Mouse (Mus musculus): ENCODE results near the gene Kcnab2.

Gene Kcnab2

DNA sequence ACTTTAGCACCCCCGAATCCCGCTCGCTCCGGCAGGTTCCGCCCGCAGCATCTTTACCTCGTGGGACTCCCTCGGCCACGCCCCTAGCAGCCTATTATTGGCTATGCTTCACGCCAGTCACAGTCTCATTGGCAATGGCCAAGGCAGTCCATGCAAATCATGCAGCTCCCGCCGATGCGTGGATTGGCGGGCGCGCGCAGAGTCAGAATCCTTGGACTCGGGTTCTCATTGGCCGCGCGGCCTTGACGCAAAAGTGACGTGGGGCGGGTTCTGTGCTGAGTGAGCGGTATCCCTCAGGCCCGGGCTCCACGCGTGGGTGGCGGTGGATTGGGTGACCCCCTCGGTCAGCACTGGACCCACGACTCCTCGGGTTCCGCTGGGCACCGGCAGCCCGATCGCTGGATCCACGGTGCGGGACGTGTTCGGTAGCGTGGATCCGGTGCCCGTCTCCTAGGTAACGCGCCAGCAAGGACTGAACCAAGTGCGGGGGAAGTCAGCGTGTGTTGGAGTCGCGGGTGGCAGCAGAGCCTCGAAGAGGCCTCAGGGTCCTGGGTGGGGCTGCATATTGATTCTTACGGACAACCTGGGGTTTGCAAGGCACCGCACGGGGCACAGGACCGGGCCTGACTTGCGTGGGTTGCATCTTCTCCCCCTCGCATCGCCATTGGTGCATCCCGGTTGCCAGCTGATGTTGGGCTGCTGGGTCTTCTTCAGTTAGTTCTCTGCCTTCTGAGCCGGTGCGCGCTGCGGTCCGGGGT is at the start of gene Kcnab2:
TSS of gene Kcnab2 (minus strand) at position 406 of the 758 bp plus-strand sequence.
- DNase-seq, result peak; percentile 100

DNA sequence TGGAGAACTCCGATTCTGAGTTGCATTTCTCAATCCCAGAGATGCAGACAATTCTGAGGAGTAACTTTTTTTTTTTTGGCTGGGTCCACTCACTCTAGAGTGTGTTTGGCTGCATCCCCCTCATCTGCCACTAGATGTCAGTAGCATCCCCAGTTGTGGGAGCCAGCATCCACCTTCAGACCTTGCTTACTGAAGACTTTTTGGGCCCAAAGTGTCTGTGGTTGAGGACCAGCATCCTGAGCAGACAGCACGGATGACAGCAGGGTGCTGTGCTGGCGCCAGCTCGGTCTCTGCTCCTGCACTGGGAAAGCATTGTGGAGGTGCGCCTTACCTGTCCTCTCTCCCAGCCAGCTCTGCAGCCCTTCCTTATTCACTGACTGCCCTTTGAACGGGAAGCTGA is 42.4 kb upstream of the Kcnab2 start:
- DNase-seq, result peak; percentile 61

DNA sequence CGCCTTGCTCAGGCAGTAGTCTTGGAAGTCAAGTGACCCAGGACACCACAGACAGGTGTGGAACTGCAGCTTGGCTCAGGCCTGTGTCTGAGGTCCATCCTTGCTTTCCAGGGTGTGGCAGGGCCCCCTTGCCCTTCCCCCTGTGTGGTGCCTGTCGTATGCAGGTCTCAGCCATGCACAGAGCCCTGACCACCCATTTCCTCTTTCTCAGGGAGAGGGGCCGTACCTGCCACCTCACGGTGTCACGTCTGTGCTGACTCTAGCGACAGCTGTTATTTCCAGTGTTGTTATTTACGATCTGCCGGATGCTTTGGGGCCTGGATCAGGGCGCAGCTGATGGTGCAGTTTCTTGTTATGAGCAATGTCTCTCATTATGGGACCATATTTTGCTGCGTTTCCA is 41.4 kb upstream of the Kcnab2 start:
- no peak for DNase-seq

DNA sequence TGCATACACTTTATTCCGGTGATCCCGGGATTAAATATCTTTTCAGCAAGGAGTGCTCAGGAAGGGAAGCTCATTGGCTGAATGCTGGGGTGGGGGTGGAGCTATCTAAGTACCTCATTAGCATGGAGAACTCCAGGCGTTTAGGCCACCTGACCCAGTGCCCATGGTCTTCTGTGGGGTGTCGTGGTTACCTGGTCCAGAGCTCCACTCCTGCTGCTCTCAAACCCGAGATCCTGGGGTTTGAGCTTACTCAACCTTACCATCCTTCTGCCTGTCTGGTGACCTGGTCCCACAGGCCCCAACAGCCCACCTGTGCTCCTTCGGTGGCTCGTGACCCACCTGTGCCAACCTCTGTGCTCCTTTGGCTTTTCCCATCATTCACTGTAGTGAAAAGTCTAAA is 37.2 kb upstream of the Kcnab2 start:
- DNase-seq, result no peak

DNA sequence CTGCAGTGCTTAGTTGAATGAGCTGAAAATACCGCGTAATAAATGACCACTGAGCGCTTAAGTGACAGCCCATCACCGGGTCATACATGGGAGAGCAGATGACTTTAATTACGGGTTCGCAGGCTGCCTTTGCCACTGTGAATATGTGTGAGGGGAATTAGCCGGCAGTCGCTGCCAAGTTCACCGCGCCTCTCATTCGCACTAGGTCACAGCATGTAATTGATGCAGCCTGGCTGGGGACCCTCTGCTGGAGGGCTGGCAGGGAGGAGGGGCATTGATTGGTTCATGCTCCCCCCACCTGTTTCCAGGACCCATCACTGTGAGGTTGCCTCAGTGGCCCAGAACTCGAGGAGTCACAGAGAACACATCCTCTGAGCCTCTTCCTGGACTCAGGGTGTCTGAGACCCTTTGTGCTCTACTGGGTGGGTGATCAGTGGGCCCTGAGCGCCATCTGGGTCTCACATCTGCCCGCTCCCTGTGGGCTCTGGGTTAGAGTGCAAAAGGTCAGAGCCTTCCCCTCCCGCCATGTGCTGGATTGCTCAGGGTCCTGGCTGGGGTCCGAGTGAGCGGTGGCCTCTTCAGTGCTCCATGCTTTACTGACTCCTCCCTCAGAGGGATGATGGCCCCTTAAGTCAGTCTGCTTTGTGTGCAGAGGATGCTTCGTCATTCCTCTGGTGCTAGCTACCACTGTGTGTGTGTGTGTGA is 34.7 kb upstream of the Kcnab2 start:
- DNase-seq, result no peak

DNA sequence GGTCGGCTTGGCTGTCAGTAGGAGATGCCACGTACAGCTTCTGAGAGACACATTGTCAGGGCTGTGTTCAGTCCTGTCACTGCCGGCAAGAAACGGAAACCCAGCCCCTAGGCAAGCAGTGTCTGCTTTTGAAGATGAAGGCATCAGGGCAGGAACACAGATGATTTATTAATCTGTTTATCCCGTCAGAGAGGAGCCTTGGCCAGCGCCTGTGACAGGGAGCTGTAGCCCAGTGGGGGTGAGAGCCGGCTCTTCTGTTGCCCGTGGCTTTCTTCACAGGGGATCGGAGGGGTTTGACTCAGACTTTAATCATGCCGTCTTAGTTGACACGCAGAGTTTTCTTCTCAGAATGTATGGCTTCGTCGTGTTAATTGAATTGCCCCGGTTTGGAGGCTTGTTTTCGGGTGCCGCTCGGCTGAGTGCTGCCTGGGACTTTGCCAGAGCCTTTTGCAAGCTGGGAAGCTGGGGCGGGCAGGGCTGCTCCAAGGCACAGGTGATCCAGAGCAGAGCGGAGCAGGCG is 16.7 kb upstream of the Kcnab2 start:
- no peak for DNase-seq

DNA sequence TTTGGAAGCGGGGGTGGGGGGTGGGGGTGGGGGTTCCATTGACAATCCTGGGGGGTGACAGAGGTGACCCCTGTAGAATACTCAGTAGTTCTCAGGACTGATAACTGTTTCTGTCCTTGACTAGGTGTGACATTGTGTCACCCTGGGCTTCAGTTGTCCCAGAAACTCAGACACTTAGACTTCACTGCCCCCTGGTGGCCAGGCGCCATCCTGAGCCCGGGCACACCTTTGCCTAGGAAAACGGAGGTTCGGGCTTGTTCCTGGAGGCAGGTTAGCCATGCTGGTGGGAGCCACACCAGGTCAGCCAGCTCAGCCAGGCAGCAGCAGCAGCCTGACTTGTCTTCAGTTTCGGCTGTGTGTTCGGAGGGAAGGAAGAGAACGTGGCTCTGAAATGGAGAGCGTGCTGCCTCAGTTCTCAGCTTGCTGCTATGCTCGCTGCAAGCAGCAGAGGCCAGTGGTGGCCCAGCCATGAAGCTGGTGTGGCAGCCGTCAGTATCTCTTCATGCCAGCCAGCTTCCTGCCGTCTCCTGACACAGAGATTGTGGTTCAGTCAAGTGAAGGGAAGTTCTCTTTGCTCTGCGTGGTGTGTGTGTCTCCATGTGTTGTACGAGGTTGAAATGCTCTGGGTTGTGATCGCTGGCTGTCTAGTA is 13.7 kb upstream of the Kcnab2 start:
- DNase-seq, result peak; percentile 80

DNA sequence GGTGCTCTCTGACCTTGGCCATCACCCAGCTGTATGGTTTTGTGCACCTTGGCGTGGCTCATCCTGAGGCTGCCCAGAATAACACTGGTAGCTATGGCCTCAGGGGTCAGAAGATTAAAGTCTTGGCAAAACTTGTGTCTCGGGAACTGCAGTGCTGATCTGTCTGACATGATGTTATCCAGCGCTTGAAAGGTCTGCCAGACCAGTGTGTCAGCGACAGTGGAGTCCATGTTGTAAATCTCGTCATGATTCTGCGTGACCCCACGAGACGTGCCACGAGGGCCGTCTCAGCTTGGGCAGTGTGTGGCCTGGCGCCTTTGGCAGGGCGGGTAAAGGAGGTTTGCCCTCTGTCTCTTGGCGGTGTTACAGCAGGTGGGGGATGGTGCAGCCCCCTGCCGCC is 12.6 kb upstream of the Kcnab2 start:
- no peak for DNase-seq

DNA sequence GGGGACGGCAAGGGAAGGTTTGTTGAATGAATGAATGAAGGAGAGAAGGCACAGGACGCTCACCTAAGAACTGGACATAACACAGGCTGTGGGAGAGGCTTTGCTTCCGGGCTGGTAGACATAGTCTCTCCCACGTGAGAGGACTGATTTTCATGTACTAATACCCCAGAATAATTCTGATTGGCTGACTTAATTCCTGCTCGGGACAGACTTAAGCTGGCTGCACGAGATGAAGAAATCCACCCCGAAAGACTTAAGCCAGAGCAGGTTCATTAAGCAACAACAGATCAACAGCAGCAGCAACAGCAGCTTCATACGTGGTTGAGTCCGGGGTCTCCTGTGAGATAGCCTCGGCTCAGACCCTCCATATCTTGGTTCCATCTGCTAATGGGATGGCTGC is 10.4 kb upstream of the Kcnab2 start:
- no peak for DNase-seq

DNA sequence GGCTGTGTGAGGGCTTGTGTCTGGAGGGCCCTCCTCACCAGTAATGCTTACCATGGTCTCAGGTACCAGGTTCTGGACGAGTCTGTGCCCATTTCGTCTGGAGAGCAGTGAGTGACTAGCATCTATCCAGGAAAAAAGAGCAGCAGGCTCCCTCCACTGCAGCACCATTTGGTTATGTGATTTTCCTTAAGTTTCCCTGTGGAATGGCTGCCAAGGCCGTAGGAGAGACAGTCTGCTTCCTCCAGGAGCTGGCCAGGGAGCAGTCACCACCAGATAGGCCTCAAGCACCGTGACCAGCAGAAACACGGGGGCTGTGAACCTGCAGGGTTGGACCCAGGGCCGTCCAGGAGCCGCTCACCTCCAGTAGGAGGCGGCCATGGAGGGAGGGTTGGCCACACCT is 2.8 kb upstream of the Kcnab2 start:
- DNase-seq, result no peak

DNA sequence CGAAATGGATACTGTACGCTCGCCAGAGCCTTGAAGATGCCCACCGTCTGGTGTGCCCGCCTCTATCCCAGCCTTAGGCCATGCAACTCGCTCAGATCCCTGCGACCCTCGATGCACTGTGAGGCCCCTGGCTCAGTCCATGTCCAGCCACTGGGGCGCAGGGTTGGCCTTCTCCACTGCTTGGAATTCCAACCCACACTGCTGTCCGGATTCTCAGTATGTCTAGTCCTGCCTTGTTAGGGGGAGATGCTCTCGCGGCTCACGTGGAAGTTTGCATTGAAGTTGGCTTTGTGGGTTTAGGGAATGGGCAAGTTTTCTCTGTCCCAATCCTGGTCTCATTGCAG is 525 bp upstream of the Kcnab2 start:
- DNase-seq, result no peak

DNA sequence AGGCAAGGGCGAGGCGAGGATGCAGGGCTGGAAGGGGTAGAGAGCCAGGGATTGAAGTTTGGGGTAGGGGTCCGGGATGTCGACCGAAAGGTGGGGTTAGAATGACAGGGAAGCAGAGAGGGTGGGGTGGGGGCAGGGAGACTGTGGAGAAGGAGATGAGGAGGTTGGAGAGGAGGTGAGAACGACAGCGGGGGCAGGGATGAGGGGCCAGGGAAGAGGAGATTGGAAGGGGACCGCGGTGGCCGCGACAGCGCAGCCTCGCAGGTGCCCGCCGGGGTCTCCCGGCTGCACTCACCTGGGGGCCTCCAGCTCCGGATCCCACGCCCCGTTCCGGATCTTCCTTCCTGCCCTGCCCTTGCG is 585 bp downstream of the Kcnab2 start:
- DNase-seq, result no peak

DNA sequence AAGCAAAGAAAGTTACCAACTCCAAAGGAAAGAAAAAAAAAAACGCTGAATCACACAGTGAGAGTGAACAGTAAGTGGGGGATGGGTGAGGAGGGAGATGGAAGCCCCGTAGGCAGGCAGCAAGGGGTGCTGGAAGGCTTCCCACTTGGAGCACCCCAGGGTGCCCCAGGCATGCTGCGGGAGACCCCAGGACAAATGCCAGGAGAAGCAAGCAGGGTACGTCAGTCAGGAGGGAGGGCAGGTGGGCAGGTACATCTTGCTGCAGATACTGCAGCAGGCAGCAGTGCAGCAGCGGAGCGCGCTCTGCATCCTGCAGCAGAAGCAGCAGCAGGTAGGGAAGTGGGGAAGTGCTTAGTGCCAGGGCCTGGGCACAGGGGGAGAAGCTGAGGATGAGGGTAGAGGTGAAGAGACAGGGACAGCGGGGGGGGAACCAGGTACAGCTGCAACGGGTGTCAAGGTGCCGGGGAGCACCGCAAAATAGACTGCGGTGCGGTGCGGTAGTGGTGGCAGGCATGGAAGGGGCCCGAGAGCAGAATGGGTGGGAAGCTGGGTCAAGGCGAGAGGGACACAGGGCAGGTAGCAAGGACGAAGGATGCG is 1.1 kb downstream of the Kcnab2 start, which contains the start of gene Nphp4:
TSS of gene Nphp4 (plus strand) at position 280 of the 597 bp plus-strand sequence.
- DNase-seq, result peak; percentile 29

DNA sequence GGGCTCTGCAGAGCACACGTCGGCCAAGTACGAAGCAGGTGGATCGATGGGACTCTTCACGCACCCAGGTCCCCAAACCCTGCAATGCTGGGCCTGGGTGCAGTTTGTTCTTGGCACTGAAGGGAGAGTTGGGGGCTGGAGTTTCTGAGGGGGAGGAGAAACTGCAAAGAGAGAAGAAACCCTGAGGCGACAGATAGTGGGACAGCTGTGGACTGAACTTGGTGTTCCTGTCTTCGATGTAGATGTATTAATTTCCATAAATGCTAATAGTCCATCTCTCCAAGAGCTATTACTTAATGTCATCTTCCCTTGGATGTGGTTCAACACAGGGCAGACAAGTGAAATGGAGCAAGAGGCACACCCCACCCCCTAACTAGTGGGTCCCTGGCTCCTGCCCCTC is 1.7 kb downstream of the Kcnab2 start:
- DNase-seq, result no peak

DNA sequence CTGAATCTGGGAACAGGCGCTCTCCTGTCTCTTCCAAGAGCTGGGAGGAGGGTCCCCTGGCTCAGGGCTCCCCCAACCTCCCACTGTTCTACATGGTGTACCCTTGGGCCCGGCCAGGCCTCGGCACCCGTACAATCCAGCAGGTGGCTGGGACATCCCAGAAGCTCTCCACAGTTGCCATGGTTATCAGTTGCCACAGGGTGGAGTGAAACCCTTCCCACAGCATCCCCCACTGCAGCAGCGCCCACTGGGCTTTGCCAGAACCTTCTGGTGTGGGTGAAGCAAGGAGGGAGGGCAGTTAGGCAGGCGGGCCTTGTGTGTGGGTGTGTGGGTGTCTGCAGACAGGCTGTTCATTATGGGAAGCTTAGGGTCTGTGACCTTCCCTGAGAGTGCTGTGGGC is 9.7 kb downstream of the Kcnab2 start:
- DNase-seq, result no peak

DNA sequence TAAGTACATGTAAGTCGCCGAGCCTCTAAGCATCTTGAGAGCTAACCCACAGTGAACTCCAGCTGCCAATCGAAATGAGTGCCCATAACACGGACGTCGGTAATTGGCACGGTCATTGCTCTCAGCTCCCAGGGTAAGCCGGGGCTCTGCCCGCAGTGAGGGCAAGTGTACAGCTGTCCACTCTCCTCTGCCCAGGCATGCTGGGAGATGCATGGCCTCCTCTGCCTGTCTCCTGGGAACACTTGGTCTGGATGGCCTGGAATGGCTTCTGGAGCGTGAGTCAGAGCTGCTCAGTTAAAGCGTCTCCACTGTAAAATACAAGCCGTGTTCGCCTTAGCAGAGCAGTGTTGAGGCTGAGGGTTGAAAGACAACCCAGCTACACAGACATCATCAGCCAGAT is 11.1 kb downstream of the Kcnab2 start:
- no peak for DNase-seq

DNA sequence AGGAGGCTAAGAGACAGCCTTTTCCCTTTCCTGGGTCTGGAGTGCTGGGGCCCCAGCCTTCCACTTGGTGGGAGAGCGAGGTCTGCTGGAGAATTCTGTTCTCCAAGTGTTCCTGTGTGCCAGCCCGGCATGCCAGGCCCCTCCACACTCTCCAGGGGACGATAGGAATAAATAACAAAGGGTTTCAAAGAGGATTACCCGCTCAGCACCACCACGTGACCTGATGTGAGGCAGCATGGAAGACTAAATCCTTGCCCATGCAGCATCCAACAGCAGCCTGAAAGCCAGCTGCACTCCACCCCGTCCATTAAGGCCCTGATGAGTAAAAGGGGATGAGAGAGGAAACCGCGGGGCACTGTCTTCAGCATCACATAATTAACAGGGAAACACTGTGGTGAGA is 12.6 kb downstream of the Kcnab2 start:
- DNase-seq, result no peak

DNA sequence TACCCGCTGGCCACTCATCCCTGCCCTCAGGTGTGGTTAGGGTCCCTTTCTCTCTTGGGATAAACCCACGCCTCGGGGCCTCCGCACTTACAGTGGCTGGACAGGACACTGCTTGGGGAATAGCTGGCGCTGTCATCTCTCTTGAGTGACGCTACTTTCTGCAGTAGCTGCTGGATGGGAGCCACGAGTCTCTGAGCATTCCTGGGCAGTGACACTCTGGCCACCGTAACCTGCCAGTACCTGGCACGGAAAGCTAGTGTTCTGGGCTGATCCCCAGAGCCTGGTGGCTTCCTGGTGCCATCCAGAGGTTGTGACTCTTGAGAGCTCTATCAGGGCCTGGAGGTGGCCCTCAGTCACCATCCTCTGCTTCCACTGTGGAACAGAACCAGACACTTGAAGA is 14.5 kb downstream of the Kcnab2 start:
- DNase-seq, result no peak

DNA sequence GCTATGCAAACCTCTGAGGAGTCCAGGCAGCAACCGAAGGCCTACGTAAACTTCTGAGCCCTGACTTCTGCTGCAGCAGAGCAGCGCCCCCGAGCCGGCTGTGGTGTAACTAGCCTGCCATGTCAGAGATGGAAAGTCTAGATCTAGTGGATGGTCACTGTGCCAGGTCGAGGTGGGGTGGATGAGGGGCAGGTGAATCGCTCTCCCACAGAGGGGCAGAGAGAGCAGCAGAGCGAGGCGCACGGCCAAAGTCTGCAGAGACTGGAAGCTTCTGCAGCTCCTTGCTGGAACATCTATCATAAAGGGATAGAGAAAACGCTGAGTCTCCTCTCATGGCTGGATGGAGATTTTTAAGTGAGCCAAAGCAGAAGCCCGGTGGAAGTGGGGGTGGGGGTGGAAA is 15.2 kb downstream of the Kcnab2 start:
- no peak for DNase-seq

DNA sequence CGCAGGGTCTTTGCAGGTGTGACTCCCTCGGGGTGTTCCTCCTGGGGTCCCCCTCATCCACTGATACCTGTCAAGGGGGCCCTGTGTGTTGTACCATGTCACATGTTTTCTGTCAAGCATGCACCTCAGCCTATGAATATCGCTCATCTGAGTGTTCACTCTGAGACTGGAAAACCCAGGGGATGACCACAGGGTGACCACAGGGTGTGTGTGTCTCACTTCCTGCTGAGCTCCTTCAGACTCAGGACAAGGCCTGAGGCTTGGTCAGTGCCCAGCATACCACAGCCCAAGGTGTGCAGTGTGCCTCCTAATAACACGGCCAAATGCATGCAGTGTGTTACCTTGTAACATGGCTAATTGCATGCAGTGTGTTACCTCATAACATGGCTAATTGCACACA is 20.0 kb downstream of the Kcnab2 start:
- DNase-seq, result no peak

DNA sequence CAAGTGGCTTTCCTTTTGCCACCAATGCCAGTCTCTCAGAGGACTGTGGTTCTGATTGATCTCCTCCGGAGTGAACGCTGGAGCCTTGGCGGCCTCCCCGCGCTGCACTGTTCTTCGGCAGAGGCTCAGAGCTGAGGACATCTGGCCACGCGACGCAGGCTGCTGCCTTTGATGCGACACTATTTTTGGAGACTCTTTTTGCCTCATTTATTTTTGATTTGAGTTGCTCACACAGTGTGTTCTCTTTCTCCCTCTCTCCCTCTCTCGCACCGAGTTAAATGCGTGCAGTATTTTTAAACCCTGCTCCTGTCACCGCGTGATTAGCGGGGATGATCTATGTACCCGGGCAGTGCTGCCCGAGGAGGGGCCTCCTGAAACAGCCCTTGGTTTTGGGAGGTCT is 21.1 kb downstream of the Kcnab2 start:
- peak; percentile 81 for DNase-seq

DNA sequence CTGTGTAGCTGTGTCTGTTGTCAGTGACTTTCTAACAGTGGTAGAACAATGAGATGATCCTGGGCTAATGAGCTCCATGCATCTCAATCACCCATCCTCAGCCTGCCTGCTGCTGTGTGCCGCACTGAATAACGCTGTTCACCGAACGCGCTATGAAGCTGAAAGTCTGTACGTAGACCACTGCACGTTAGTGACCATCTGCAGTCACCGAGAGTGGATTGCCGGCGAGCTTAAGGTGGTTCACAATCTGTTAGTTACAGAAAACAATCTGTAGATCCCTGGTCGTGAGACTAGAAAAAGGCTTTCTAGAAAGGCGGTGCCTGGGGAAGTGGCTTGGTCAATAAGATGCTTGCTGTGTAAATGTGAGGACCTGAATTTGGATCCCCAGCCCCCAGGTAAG is 23.5 kb downstream of the Kcnab2 start:
- no peak for DNase-seq

DNA sequence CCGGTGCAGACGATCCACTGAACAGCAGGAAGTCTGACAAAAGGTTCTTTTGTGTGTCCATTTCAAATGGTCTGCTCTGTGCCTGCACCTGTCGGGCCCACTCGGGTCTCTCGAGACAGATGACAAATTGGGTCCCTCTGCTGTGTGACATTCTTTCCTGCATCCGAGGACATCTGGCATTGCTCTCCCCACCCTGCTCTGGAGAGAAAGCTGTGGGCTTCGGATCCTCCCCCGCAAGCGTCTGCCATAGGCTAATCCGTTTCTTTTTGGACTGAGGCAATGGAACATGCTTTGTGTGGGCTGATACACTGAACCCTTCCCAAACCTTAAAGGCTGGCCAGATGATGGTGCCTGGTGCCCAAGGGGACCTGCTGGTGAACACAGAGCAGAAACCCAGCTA is 24.6 kb downstream of the Kcnab2 start:
- peak; percentile 85 for DNase-seq

DNA sequence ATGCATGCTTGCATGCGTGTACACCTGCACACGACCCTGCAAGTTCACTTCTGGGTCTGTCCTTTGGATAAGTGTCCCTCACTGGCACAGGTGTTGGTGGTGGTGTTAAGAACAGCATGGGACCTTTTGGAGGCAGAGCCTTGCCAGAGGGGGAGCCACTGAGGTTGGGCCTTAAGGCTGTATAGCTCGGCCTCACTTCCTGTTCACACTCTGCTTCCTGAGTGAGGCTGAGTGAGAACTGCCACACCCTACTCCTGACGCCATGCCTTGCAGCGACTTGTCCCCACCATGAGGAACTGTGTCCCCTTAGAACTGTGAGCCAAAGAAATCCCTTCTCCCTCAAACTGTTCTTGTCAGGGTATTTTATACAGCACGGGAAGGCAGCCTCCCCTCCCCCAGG is 26.3 kb downstream of the Kcnab2 start:
- DNase-seq, result no peak

All from right cerebral cortex, postnatal 25 days (tissue).